Mouse (Mus musculus): ENCODE data around the gene Polr2m. TPM values are rescaled to one million over a fixed set of nuclear protein-coding genes. Genes with fewer than 3 reads are reported as not detected.

Polr2m gene
- polyA plus RNA-seq (2012; rRNA removed) (401 and 449 TPM in 2 replicates), polyA plus RNA-seq (2014; fragmentation: Nextera tagmentation; extraction: Ambion mirVana) (336 and 359 TPM in 2 replicates)

GRCm38 (mm10) chr9:71485475-71486094 lies at the start of gene Polr2m:
TSS of gene Polr2m (minus strand) at chr9:71485935.
- no peaks in the 10 kb centered on the region for H3K27me3 ChIP-seq (ENCODE audit: control insufficient read depth, insufficient read depth, low read length)
- TF ChIP-seq POLR2A (IDR thresholded peaks at IDR 0.05; ENCODE audit: borderline replicate concordance, extremely low read depth, insufficient read depth, insufficient read length): peak; percentile 66; the same call in 1 of the 2 replicates
- peak within 1 kb of the TSS; percentile 100 for H3K9ac ChIP-seq (ENCODE audit: low read depth, low read length, severe bottlenecking)
- H3K27ac ChIP-seq (replicated peaks; ENCODE audit: low read depth, low read length): peak within 1 kb of the TSS; percentile 94
- ATAC-seq (ENCODE audit: low FRiP score, low read depth) (peak; percentile 96), DNase-seq (ENCODE audit: low spot score) (peak; percentile 96)
- under 1% methylated on average over 65 of the region's 70 CpGs for WGBS
- peaks cover 31% of the 10 kb centered on the region for H3K36me3 ChIP-seq (ENCODE audit: control insufficient read depth, insufficient read depth, low read length)
- H3K4me2 ChIP-seq (replicated peaks; ENCODE audit: low read depth, low read length, severe bottlenecking): peak within 1 kb of the TSS; percentile 71
- H3K4me1 ChIP-seq (ENCODE audit: control insufficient read depth, insufficient read depth, low read length): peaks cover 6% of the 10 kb centered on the region
- no peaks in the 10 kb centered on the region for H3K9me3 ChIP-seq (ENCODE audit: control insufficient read depth, low read length)
- H3K4me3 ChIP-seq (replicated peaks; ENCODE audit: low read length): peak within 1 kb of the TSS; percentile 96

GRCm38 (mm10) chr9:71535036-71535435 lies 49.3 kb upstream of the Polr2m start:
- ATAC-seq (ENCODE audit: low FRiP score, low read depth) (no peak), DNase-seq (ENCODE audit: low spot score) (no peak)
- TF ChIP-seq POLR2A (IDR thresholded peaks at IDR 0.05; ENCODE audit: borderline replicate concordance, extremely low read depth, insufficient read depth, insufficient read length): no peak
- Histone ChIP-seq H3K9ac (ENCODE audit: low read depth, low read length, severe bottlenecking) (no peak overlapping the region), H3K36me3 (ENCODE audit: control insufficient read depth, insufficient read depth, low read length) (no peaks in the 10 kb centered on the region), H3K4me2 (replicated peaks; ENCODE audit: low read depth, low read length, severe bottlenecking) (no peak overlapping the region), H3K9me3 (ENCODE audit: control insufficient read depth, low read length) (no peaks in the 10 kb centered on the region), H3K4me1 (ENCODE audit: control insufficient read depth, insufficient read depth, low read length) (0 out of 2 replicates have a peak, but pooled peaks cover 4% of the 10 kb centered on the region), H3K27me3 (ENCODE audit: control insufficient read depth, insufficient read depth, low read length) (no peaks in the 10 kb centered on the region), H3K4me3 (replicated peaks; ENCODE audit: low read length) (no peak overlapping the region), H3K27ac (replicated peaks; ENCODE audit: low read depth, low read length) (no peak overlapping the region)
- 82% methylated on average over 2 of the region's 2 CpGs for WGBS

- Histone ChIP-seq H3K4me3 (replicated peaks; ENCODE audit: low read length) (no peak overlapping the region), H3K9ac (ENCODE audit: low read depth, low read length, severe bottlenecking) (no peak overlapping the region), H3K4me2 (replicated peaks; ENCODE audit: low read depth, low read length, severe bottlenecking) (no peak overlapping the region), H3K9me3 (ENCODE audit: control insufficient read depth, low read length) (no peaks in the 10 kb centered on the region), H3K36me3 (ENCODE audit: control insufficient read depth, insufficient read depth, low read length) (no peaks in the 10 kb centered on the region), H3K27ac (replicated peaks; ENCODE audit: low read depth, low read length) (no peak overlapping the region), H3K4me1 (ENCODE audit: control insufficient read depth, insufficient read depth, low read length) (0 out of 2 replicates have a peak, but pooled peaks cover 4% of the 10 kb centered on the region), H3K27me3 (ENCODE audit: control insufficient read depth, insufficient read depth, low read length) (no peaks in the 10 kb centered on the region; the same call in 1 of the 2 replicates)
- TF ChIP-seq POLR2A (IDR thresholded peaks at IDR 0.05; ENCODE audit: borderline replicate concordance, extremely low read depth, insufficient read depth, insufficient read length): no peak
- 82% methylated on average over 2 of the region's 2 CpGs for WGBS
- DNase-seq (ENCODE audit: low spot score) (no peak), ATAC-seq (ENCODE audit: low FRiP score, low read depth) (no peak)
Observed at GRCm38 (mm10) chr9:71529960-71530359, 44.2 kb upstream of the Polr2m start.

DNA sequence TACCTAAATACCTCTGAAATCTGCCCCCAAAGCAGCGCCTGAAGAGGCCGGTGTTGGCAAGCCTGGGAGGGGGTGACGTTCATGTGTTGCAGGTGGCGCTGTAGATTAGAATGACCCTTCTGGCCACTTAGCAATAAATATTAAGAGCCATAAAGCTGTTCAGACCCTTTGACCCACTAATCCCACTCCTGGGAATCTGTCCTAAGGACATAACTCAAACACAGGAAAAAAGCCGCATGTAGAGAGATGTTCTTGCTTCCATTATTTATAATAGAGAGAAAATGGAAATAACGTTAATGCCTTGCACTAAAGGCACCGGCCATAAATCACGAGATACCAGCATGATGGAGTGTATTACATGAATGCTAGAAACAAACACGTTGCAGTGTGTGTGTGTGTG lies 41.7 kb upstream of the Polr2m start:
- H3K27me3 ChIP-seq (ENCODE audit: control insufficient read depth, insufficient read depth, low read length): peaks cover 10% of the 10 kb centered on the region; the same call in 1 of the 2 replicates
- no peaks in the 10 kb centered on the region for H3K36me3 ChIP-seq (ENCODE audit: control insufficient read depth, insufficient read depth, low read length)
- no peak for TF ChIP-seq POLR2A (IDR thresholded peaks at IDR 0.05; ENCODE audit: borderline replicate concordance, extremely low read depth, insufficient read depth, insufficient read length)
- WGBS: 14% methylated on average over 9 of the region's 9 CpGs
- 0 out of 2 replicates have a peak, but pooled peaks cover 4% of the 10 kb centered on the region for H3K4me1 ChIP-seq (ENCODE audit: control insufficient read depth, insufficient read depth, low read length)
- DNase-seq (ENCODE audit: low spot score) (no peak), ATAC-seq (ENCODE audit: low FRiP score, low read depth) (no peak)
- no peak overlapping the region for H3K27ac ChIP-seq (replicated peaks; ENCODE audit: low read depth, low read length)
- H3K9me3 ChIP-seq (ENCODE audit: control insufficient read depth, low read length): no peaks in the 10 kb centered on the region
- no peak overlapping the region for H3K4me2 ChIP-seq (replicated peaks; ENCODE audit: low read depth, low read length, severe bottlenecking)
- no peak overlapping the region for H3K9ac ChIP-seq (ENCODE audit: low read depth, low read length, severe bottlenecking)
- H3K4me3 ChIP-seq (replicated peaks; ENCODE audit: low read length): no peak overlapping the region

- H3K36me3 ChIP-seq (ENCODE audit: control insufficient read depth, insufficient read depth, low read length): no peaks in the 10 kb centered on the region
- no peak for TF ChIP-seq POLR2A (IDR thresholded peaks at IDR 0.05; ENCODE audit: borderline replicate concordance, extremely low read depth, insufficient read depth, insufficient read length)
- no peaks in the 10 kb centered on the region for H3K9me3 ChIP-seq (ENCODE audit: control insufficient read depth, low read length)
- 61% methylated on average over 4 of the region's 4 CpGs for WGBS
- H3K4me2 ChIP-seq (replicated peaks; ENCODE audit: low read depth, low read length, severe bottlenecking): no peak overlapping the region
- DNase-seq (ENCODE audit: low spot score) (no peak), ATAC-seq (ENCODE audit: low FRiP score, low read depth) (no peak)
- no peak overlapping the region for H3K4me3 ChIP-seq (replicated peaks; ENCODE audit: low read length)
- peaks cover 10% of the 10 kb centered on the region; the same call in 1 of the 2 replicates for H3K27me3 ChIP-seq (ENCODE audit: control insufficient read depth, insufficient read depth, low read length)
- H3K9ac ChIP-seq (ENCODE audit: low read depth, low read length, severe bottlenecking): no peak overlapping the region
- H3K4me1 ChIP-seq (ENCODE audit: control insufficient read depth, insufficient read depth, low read length): no peaks in the 10 kb centered on the region
- H3K27ac ChIP-seq (replicated peaks; ENCODE audit: low read depth, low read length): no peak overlapping the region
Observed at GRCm38 (mm10) chr9:71523901-71524300, 38.2 kb upstream of the Polr2m start.

All from limb, embryonic 14.5 days (tissue).